Comparison of ENCODE assay signal across 19 mouse cellular contexts in genomic region chr6:9149791-9150190, GRCm38 (mm10).
DNase-seq lines count a peak whose midpoint lies in the region; ATAC-seq lines count a peak whose summit lies in the region.
"Had no signal": no experiment of that assay in that cellular context is flagged by ENCODE, and none has a peak within 500 bp of the region (broad histone marks: within the 10 kb centered on the region; RNA-seq: fewer than 3 reads in every experiment).

No protein-coding gene starts in this region.

- no peak overlapping the region for H3K27ac ChIP-seq in midbrain, embryonic 11.5 days (ENCODE audit: low read depth, low read length)
- H3K27ac ChIP-seq in midbrain, embryonic 10.5 days (replicated peaks): no peak overlapping the region
- no peak overlapping the region for H3K27ac ChIP-seq in midbrain, embryonic 15.5 days
- H3K27ac ChIP-seq: embryonic facial prominence, embryonic 13.5 days; limb, embryonic 10.5 days; liver, embryonic 14.5 days had no signal

- H3K9ac ChIP-seq in midbrain, embryonic 11.5 days (ENCODE audit: low read length): no peak overlapping the region
- no peak overlapping the region for H3K9ac ChIP-seq in midbrain, embryonic 15.5 days
- H3K9ac ChIP-seq: embryonic facial prominence, embryonic 13.5 days; liver, embryonic 14.5 days had no signal

- peak; percentile 74; the same call in 1 of the 2 replicates for ATAC-seq in midbrain, embryonic 11.5 days (ENCODE audit: low FRiP score)
- peak; percentile 72; the same call in 1 of the 2 replicates for ATAC-seq in midbrain, embryonic 15.5 days (replicated peaks)
- ATAC-seq: forebrain, embryonic 16.5 days; intestine, postnatal 0 days had no signal

- H3K4me1 ChIP-seq in midbrain, embryonic 11.5 days (ENCODE audit: control insufficient read depth, insufficient read depth, low read length): no peaks in the 10 kb centered on the region
- H3K4me1 ChIP-seq in midbrain, embryonic 10.5 days: no peaks in the 10 kb centered on the region
- H3K4me1 ChIP-seq in midbrain, embryonic 15.5 days: peaks cover 7% of the 10 kb centered on the region
- H3K4me1 ChIP-seq: embryonic facial prominence, embryonic 13.5 days; limb, embryonic 10.5 days had no signal

- H3K27me3 ChIP-seq in midbrain, embryonic 11.5 days (ENCODE audit: control insufficient read depth, insufficient read depth, low read length): no peaks in the 10 kb centered on the region
- H3K27me3 ChIP-seq in midbrain, embryonic 10.5 days (ENCODE audit: low read depth, poor library complexity, severe bottlenecking): no peaks in the 10 kb centered on the region
- no peaks in the 10 kb centered on the region for H3K27me3 ChIP-seq in midbrain, embryonic 15.5 days (replicated peaks)
- H3K27me3 ChIP-seq: embryonic facial prominence, embryonic 13.5 days had no signal

- DNase-seq in cerebellum, postnatal 10 days: peak; percentile 86
- DNase-seq in cerebellum, postnatal 36 days: no peak
- peak; percentile 85 for DNase-seq in midbrain, embryonic 11.5 days (ENCODE audit: low spot score, missing footprints)
- no peak for DNase-seq in midbrain, embryonic 10.5 days (ENCODE audit: low spot score)
- no peak for DNase-seq in thymus, adult 18-20 months
- no peak for DNase-seq in liver
- DNase-seq in cerebellum, adult 11 months: no peak
- DNase-seq: cerebellum, adult 8-10 months; gastrocnemius, postnatal 10 days; heart, postnatal 14 days; kidney, postnatal 25 days; lung, postnatal 14 days; spleen, adult 18-20 months had no signal

- WGBS in midbrain, embryonic 11.5 days: 36% methylated on average over 1 of the region's 1 CpGs
- 52% methylated on average over 1 of the region's 1 CpGs for WGBS in midbrain, embryonic 10.5 days
- 18% methylated on average over 1 of the region's 1 CpGs for WGBS in midbrain, embryonic 15.5 days

- H3K4me3 ChIP-seq in midbrain, embryonic 11.5 days (ENCODE audit: low read depth, low read length): no peak overlapping the region
- no peak overlapping the region for H3K4me3 ChIP-seq in midbrain, embryonic 10.5 days
- H3K4me3 ChIP-seq in midbrain, embryonic 15.5 days: no peak overlapping the region
- H3K4me3 ChIP-seq: embryonic facial prominence, embryonic 13.5 days; limb, embryonic 10.5 days had no signal

- H3K4me2 ChIP-seq in midbrain, embryonic 11.5 days: no peak overlapping the region
- H3K4me2 ChIP-seq in midbrain, embryonic 15.5 days: no peak overlapping the region
- H3K4me2 ChIP-seq: embryonic facial prominence, embryonic 13.5 days had no signal

- no peaks in the 10 kb centered on the region for H3K9me3 ChIP-seq in midbrain, embryonic 11.5 days (ENCODE audit: control insufficient read depth, low read length)
- no peaks in the 10 kb centered on the region for H3K9me3 ChIP-seq in midbrain, embryonic 10.5 days (replicated peaks)
- H3K9me3 ChIP-seq in midbrain, embryonic 15.5 days: no peaks in the 10 kb centered on the region
- H3K9me3 ChIP-seq: embryonic facial prominence, embryonic 13.5 days; limb, embryonic 10.5 days had no signal

- H3K36me3 ChIP-seq in midbrain, embryonic 11.5 days (ENCODE audit: control insufficient read depth, insufficient read depth, low read length): no peaks in the 10 kb centered on the region
- no peaks in the 10 kb centered on the region for H3K36me3 ChIP-seq in midbrain, embryonic 10.5 days
- no peaks in the 10 kb centered on the region for H3K36me3 ChIP-seq in midbrain, embryonic 15.5 days (replicated peaks)
- H3K36me3 ChIP-seq: embryonic facial prominence, embryonic 13.5 days; limb, embryonic 10.5 days had no signal

Comparison
In these comparisons a context has a peak if more than half of its experiments do, and no peak if none do; other contexts are left out.
1. DNase-seq: peak in cerebellum, postnatal 10 days (2 of 2) and midbrain, embryonic 11.5 days (single experiment); none in cerebellum, postnatal 36 days (0 of 2), midbrain, embryonic 10.5 days (single experiment), thymus, adult 18-20 months (0 of 2), liver (single experiment) and cerebellum, adult 11 months (single experiment).